Mouse (Mus musculus): ENCODE results near the gene Nr6a1. TPM values are rescaled to one million over a fixed set of nuclear protein-coding genes. Genes with fewer than 3 reads are reported as not detected.

The Nr6a1 gene
- total and polyA plus RNA-seq, 3 experiments, result 5.6 to 6.1 (median 5.8) TPM

GRCm38 (mm10) chr2:38974171-38974570 is 46.7 kb upstream of the Nr6a1 start:
- in situ Hi-C loops (cut with MboI; ENCODE audit: low pct_ligation_motif_present, low pct_unique_long_range_greater_than_20kb, low sequenced_read_pairs), result no loop called here
- Histone ChIP-seq H3K79me2 (replicated peaks; ENCODE audit: control insufficient read depth, extremely low read depth, insufficient read depth, poor library complexity, severe bottlenecking) (no peaks in the 10 kb centered on the region), H3K36me3 (replicated peaks in 1 of 2; ENCODE audit: control insufficient read depth in 1 of 2, insufficient read depth in 1 of 2, low read length in 1 of 2) (no peaks in the 10 kb centered on the region), H3K4me1 (ENCODE audit: control insufficient read depth in 1 of 2, insufficient read depth in 2 of 2) (peaks cover 2 to 20% of the 10 kb centered on the region in 2 experiments; a peak in 3 of 4 replicates), H3K9ac (ENCODE audit: insufficient read depth, low read depth) (no peak overlapping the region), H3K9me3 (replicated peaks; ENCODE audit: low read length) (no peaks in the 10 kb centered on the region), H3K4me3 (replicated peaks in 1 of 3; ENCODE audit: low read depth in 2 of 3, low read length in 2 of 3, poor library complexity in 1 of 3) (no peak overlapping the region), H3K27ac (ENCODE audit: insufficient read depth, low read depth) (no peak overlapping the region), H3K4me2 (ENCODE audit: insufficient read depth, low read depth, poor library complexity, severe bottlenecking) (peak overlapping the region; percentile 32), H3K27me3 (replicated peaks) (no peaks in the 10 kb centered on the region)
- dilution Hi-C loops (cut with MboI; ENCODE audit: extremely low pct_ligation_motif_present, extremely low pct_unique_long_range_greater_than_20kb, low sequenced_read_pairs), result no loop called here
- no peak for TF ChIP-seq JUND (conservative IDR thresholded peaks at IDR 0.05; ENCODE audit: low read depth, low read length)
- TF ChIP-seq MYC (IDR thresholded peaks at IDR 0.05; ENCODE audit: low read depth, low read length), result no peak
- TF ChIP-seq UBTF (IDR thresholded peaks at IDR 0.05; ENCODE audit: low read depth, low read length), result no peak
- no peak for TF ChIP-seq SIN3A (IDR thresholded peaks at IDR 0.05; ENCODE audit: low read length)
- no peak for TF ChIP-seq PAX5 (IDR thresholded peaks at IDR 0.05; ENCODE audit: low read length)
- TF ChIP-seq ZNF384 (IDR thresholded peaks at IDR 0.05; ENCODE audit: low read depth, low read length), result peak; percentile 63
- peak; percentile 39 for DNase-seq (ENCODE audit: extremely low read depth)

GRCm38 (mm10) chr2:38973701-38974100 is 46.2 kb upstream of the Nr6a1 start:
- H3K4me3 ChIP-seq (replicated peaks in 1 of 3; ENCODE audit: low read depth in 2 of 3, low read length in 2 of 3, poor library complexity in 1 of 3), result no peak overlapping the region
- TF ChIP-seq MYC (IDR thresholded peaks at IDR 0.05; ENCODE audit: low read depth, low read length), result no peak
- no peak for TF ChIP-seq JUN (IDR thresholded peaks at IDR 0.05; ENCODE audit: insufficient read depth, low read depth, low read length)
- TF ChIP-seq USF1 (IDR thresholded peaks at IDR 0.05; ENCODE audit: low read depth, low read length), result no peak
- TF ChIP-seq CHD2 (IDR thresholded peaks at IDR 0.05; ENCODE audit: low read length), result no peak
- no peak for TF ChIP-seq E2F4 (IDR thresholded peaks at IDR 0.05; ENCODE audit: insufficient replicate concordance, low read depth, low read length)
- no peak for TF ChIP-seq PAX5 (IDR thresholded peaks at IDR 0.05; ENCODE audit: low read length)
- no peak for TF ChIP-seq ZC3H11A (IDR thresholded peaks at IDR 0.05; ENCODE audit: low read depth, low read length)
- TF ChIP-seq JUND (conservative IDR thresholded peaks at IDR 0.05; ENCODE audit: low read depth, low read length), result no peak
- no peak for TF ChIP-seq NELFE (IDR thresholded peaks at IDR 0.05; ENCODE audit: low read depth, low read length)
- no peak for TF ChIP-seq GABPA (IDR thresholded peaks at IDR 0.05; ENCODE audit: insufficient replicate concordance, low read depth, low read length)
- TF ChIP-seq MAZ (IDR thresholded peaks at IDR 0.05; ENCODE audit: low read depth, low read length), result no peak
- TF ChIP-seq RCOR1 (conservative IDR thresholded peaks at IDR 0.05; ENCODE audit: low read depth, low read length), result no peak
- no peak for TF ChIP-seq ELF1 (IDR thresholded peaks at IDR 0.05; ENCODE audit: low read depth, low read length)
- TF ChIP-seq TBP (conservative IDR thresholded peaks at IDR 0.05; ENCODE audit: low read depth, low read length), result no peak
- no peak for TF ChIP-seq MAX (IDR thresholded peaks at IDR 0.05; ENCODE audit: low read length)
- no peak for TF ChIP-seq POLR2AphosphoS2 (IDR thresholded peaks at IDR 0.05; ENCODE audit: low read depth, low read length)
- no peak for TF ChIP-seq MAFK (IDR thresholded peaks at IDR 0.05; ENCODE audit: insufficient replicate concordance, low read length)
- TF ChIP-seq MEF2A (IDR thresholded peaks at IDR 0.05; ENCODE audit: borderline replicate concordance, low read depth, low read length), result no peak
- no peaks in the 10 kb centered on the region for H3K36me3 ChIP-seq (replicated peaks in 1 of 2; ENCODE audit: control insufficient read depth in 1 of 2, insufficient read depth in 1 of 2, low read length in 1 of 2)
- H3K9ac ChIP-seq (ENCODE audit: insufficient read depth, low read depth), result no peak overlapping the region
- H3K4me2 ChIP-seq (ENCODE audit: insufficient read depth, low read depth, poor library complexity, severe bottlenecking), result 0 out of 2 replicates have a peak overlapping the region, but pooled peaks have one; percentile 32
- peaks cover 2 to 20% of the 10 kb centered on the region in 2 experiments; a peak in 3 of 4 replicates for H3K4me1 ChIP-seq (ENCODE audit: control insufficient read depth in 1 of 2, insufficient read depth in 2 of 2)
- no peaks in the 10 kb centered on the region for H3K9me3 ChIP-seq (replicated peaks; ENCODE audit: low read length)
- H3K27ac ChIP-seq (ENCODE audit: insufficient read depth, low read depth), result no peak overlapping the region
- H3K27me3 ChIP-seq (replicated peaks), result no peaks in the 10 kb centered on the region
- dilution Hi-C loops (cut with MboI; ENCODE audit: extremely low pct_ligation_motif_present, extremely low pct_unique_long_range_greater_than_20kb, low sequenced_read_pairs), result no loop called here
- H3K79me2 ChIP-seq (replicated peaks; ENCODE audit: control insufficient read depth, extremely low read depth, insufficient read depth, poor library complexity, severe bottlenecking), result no peaks in the 10 kb centered on the region
- in situ Hi-C loops (cut with MboI; ENCODE audit: low pct_ligation_motif_present, low pct_unique_long_range_greater_than_20kb, low sequenced_read_pairs), result no loop called here
- no peak for DNase-seq (ENCODE audit: extremely low read depth)
